Mouse (Mus musculus): Measurements from ENCODE around the gene Caap1.

DNA sequence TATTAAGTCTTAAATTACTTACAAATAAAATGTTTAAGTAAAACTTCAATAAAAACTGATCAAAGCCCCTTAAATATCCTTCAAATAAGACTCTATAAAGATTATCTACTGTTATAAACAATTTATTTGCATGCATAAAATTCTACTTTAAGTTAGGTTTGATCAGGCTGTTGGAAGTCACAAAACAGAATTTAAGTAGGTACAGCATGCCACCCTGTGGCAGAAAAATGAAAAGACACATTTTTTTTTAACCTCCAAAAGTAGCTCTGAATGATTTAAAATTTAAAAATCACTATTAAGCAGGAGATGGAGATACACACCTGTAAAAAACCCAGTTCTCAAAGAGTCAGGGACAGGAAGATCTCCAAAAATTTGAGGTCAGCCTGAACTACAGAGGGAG is 33.3 kb downstream of the Caap1 start:
- TF ChIP-seq POLR2A (IDR thresholded peaks at IDR 0.05; ENCODE audit: control insufficient read depth, low read depth, low read length) (no peak), CTCF (IDR thresholded peaks at IDR 0.05; ENCODE audit: control insufficient read depth, insufficient read depth, insufficient replicate concordance, low read depth, low read length) (no peak)

Data from testis, adult 2 months (tissue).